Mouse (Mus musculus) liver, embryonic 12.5 days (tissue): ENCODE results near the gene Kiz. TPM values are rescaled to one million over a fixed set of nuclear protein-coding genes. Genes with fewer than 3 reads are reported as not detected.

ENCODE experiments used
- ATAC-seq: fragments of 200-750 bp; cut with Nextera tagmentation; 2 replicates; pipeline ENCODE4 v1.8.0; 2017; ENCODE audit warnings: moderate number of reproducible peaks, mild to moderate bottlenecking, moderate library complexity
- H3K27ac ChIP-seq: fragments of 300-500 bp; sonication (generic); 2 replicates; pipeline ENCODE4 v1.5.1; 2016; ENCODE audit warnings: mild to moderate bottlenecking
- H3K27me3 ChIP-seq: fragments of 300-500 bp; sonication (generic); replicated peaks from 2 replicates; pipeline ENCODE4 v1.6.1; 2016; ENCODE audit warnings: mild to moderate bottlenecking, moderate library complexity
- H3K36me3 ChIP-seq: fragments of 300-500 bp; sonication (generic); 2 replicates; pipeline ENCODE4 v1.6.1; 2016; ENCODE audit warnings: mild to moderate bottlenecking, moderate library complexity
- H3K4me1 ChIP-seq: fragments of 300-500 bp; sonication (generic); 2 replicates; pipeline ENCODE4 v1.6.1; 2016
- H3K4me2 ChIP-seq: fragments of 300-500 bp; sonication (generic); 2 replicates; pipeline ENCODE4 v1.6.1; 2016; ENCODE audit warnings: mild to moderate bottlenecking, moderate library complexity
- H3K4me3 ChIP-seq: fragments of 300-500 bp; sonication (generic); 2 replicates; pipeline ENCODE4 v1.5.1; 2016; ENCODE audit warnings: mild to moderate bottlenecking, moderate library complexity
- H3K9ac ChIP-seq: fragments of 300-500 bp; sonication (generic); 2 replicates; pipeline ENCODE4 v1.6.1; 2016; ENCODE audit warnings: mild to moderate bottlenecking, moderate library complexity
- H3K9me3 ChIP-seq: fragments of 300-500 bp; sonication (generic); replicated peaks from 2 replicates; pipeline ENCODE4 v1.6.1; 2016; ENCODE audit warnings: mild to moderate bottlenecking, moderate library complexity
- WGBS: fragments of 180-500 bp; shearing (Covaris S2); methylation state at CpG from one replicate; pipeline ENCODE4 v1.1.7; 2016; ENCODE audit not compliant: insufficient replicate concordance; 5-methylcytosine and 5-hydroxymethylcytosine counted together
- polyA plus RNA-seq: library from polyadenylated mRNA; unstranded; fragments of >200 nt; fragmentation: Nextera tagmentation; extraction: Ambion mirVana; gene quantifications from 2 replicates; pipeline ENCODE4 v1.2.1, GENCODE M21; 2016

The Kiz gene
- polyA plus RNA-seq: 14.4 and 16.9 TPM in 2 replicates

- no peaks in the 10 kb centered on the region for H3K36me3 ChIP-seq
- H3K27me3 ChIP-seq: no peaks in the 10 kb centered on the region
- H3K4me1 ChIP-seq: peaks cover 13% of the 10 kb centered on the region
- peak; percentile 100 for ATAC-seq
- H3K4me2 ChIP-seq: peak within 1 kb of the TSS; percentile 89
- WGBS: under 1% methylated on average over 32 of the region's 32 CpGs
- peak within 1 kb of the TSS; percentile 89 for H3K4me3 ChIP-seq
- H3K27ac ChIP-seq: peak within 1 kb of the TSS; percentile 86
- peak within 1 kb of the TSS; percentile 84 for H3K9ac ChIP-seq
- no peaks in the 10 kb centered on the region for H3K9me3 ChIP-seq
Observed at GRCm38 (mm10) chr2:146855599-146856039, at the start of gene Kiz. Gene Kiz, plus strand, starts transcription at chr2:146855864.

GRCm38 (mm10) chr2:146809706-146810256 is 45.9 kb upstream of the Kiz start:
- Histone ChIP-seq H3K36me3 (no peaks in the 10 kb centered on the region), H3K27me3 (no peaks in the 10 kb centered on the region), H3K27ac (no peak overlapping the region), H3K9ac (no peak overlapping the region), H3K4me1 (no peaks in the 10 kb centered on the region), H3K4me3 (no peak overlapping the region), H3K4me2 (no peak overlapping the region), H3K9me3 (no peaks in the 10 kb centered on the region)
- no peak for ATAC-seq
- WGBS: 67% methylated on average over 7 of the region's 7 CpGs

GRCm38 (mm10) chr2:146810695-146811094 is 45.0 kb upstream of the Kiz start:
- WGBS: 76% methylated on average over 13 of the region's 13 CpGs
- Histone ChIP-seq H3K4me1 (no peaks in the 10 kb centered on the region), H3K4me3 (no peak overlapping the region), H3K9ac (no peak overlapping the region), H3K36me3 (no peaks in the 10 kb centered on the region), H3K27me3 (no peaks in the 10 kb centered on the region), H3K4me2 (no peak overlapping the region), H3K9me3 (no peaks in the 10 kb centered on the region), H3K27ac (no peak overlapping the region)
- ATAC-seq: no peak

GRCm38 (mm10) chr2:146814978-146815377 is 40.7 kb upstream of the Kiz start:
- no peak overlapping the region for H3K4me3 ChIP-seq
- H3K9ac ChIP-seq: no peak overlapping the region
- H3K27me3 ChIP-seq: no peaks in the 10 kb centered on the region
- H3K4me2 ChIP-seq: no peak overlapping the region
- WGBS: 66% methylated on average over 7 of the region's 7 CpGs
- no peak overlapping the region for H3K27ac ChIP-seq
- ATAC-seq: no peak
- H3K36me3 ChIP-seq: no peaks in the 10 kb centered on the region
- H3K9me3 ChIP-seq: no peaks in the 10 kb centered on the region
- no peaks in the 10 kb centered on the region for H3K4me1 ChIP-seq

- Histone ChIP-seq H3K9me3 (no peaks in the 10 kb centered on the region), H3K27me3 (no peaks in the 10 kb centered on the region; the same call in 1 of the 2 replicates), H3K9ac (no peak overlapping the region), H3K4me2 (no peak overlapping the region), H3K36me3 (no peaks in the 10 kb centered on the region), H3K4me1 (no peaks in the 10 kb centered on the region), H3K4me3 (no peak overlapping the region), H3K27ac (no peak overlapping the region)
- no peak for ATAC-seq
- 73% methylated on average over 4 of the region's 4 CpGs for WGBS
Observed at GRCm38 (mm10) chr2:146819065-146819464, 36.6 kb upstream of the Kiz start.

GRCm38 (mm10) chr2:146823483-146823951 is 32.1 kb upstream of the Kiz start:
- H3K27me3 ChIP-seq: peaks cover 15% of the 10 kb centered on the region
- no peak for ATAC-seq
- no peaks in the 10 kb centered on the region for H3K4me1 ChIP-seq
- H3K9ac ChIP-seq: no peak overlapping the region
- no peak overlapping the region for H3K4me2 ChIP-seq
- no peaks in the 10 kb centered on the region for H3K36me3 ChIP-seq
- H3K27ac ChIP-seq: no peak overlapping the region
- 59% methylated on average over 11 of the region's 11 CpGs for WGBS
- H3K4me3 ChIP-seq: no peak overlapping the region
- H3K9me3 ChIP-seq: no peaks in the 10 kb centered on the region

GRCm38 (mm10) chr2:146824043-146824442 is 31.6 kb upstream of the Kiz start:
- Histone ChIP-seq H3K4me2 (no peak overlapping the region), H3K27ac (no peak overlapping the region), H3K4me1 (no peaks in the 10 kb centered on the region), H3K27me3 (peaks cover 15% of the 10 kb centered on the region), H3K9ac (no peak overlapping the region), H3K4me3 (no peak overlapping the region), H3K9me3 (no peaks in the 10 kb centered on the region), H3K36me3 (no peaks in the 10 kb centered on the region)
- ATAC-seq: no peak
- 76% methylated on average over 8 of the region's 8 CpGs for WGBS

- H3K9me3 ChIP-seq: no peaks in the 10 kb centered on the region
- H3K4me1 ChIP-seq: no peaks in the 10 kb centered on the region
- no peak overlapping the region for H3K4me3 ChIP-seq
- no peak overlapping the region for H3K27ac ChIP-seq
- ATAC-seq: no peak
- no peaks in the 10 kb centered on the region for H3K36me3 ChIP-seq
- no peak overlapping the region for H3K4me2 ChIP-seq
- peaks cover 41% of the 10 kb centered on the region for H3K27me3 ChIP-seq
- 58% methylated on average over 4 of the region's 4 CpGs for WGBS
- H3K9ac ChIP-seq: no peak overlapping the region
Observed at GRCm38 (mm10) chr2:146828006-146828405, 27.7 kb upstream of the Kiz start.

- H3K27me3 ChIP-seq: peaks cover 80% of the 10 kb centered on the region
- no peaks in the 10 kb centered on the region for H3K36me3 ChIP-seq
- 7% methylated on average over 31 of the region's 31 CpGs for WGBS
- no peak overlapping the region for H3K9ac ChIP-seq
- no peak overlapping the region for H3K27ac ChIP-seq
- no peaks in the 10 kb centered on the region for H3K9me3 ChIP-seq
- no peak for ATAC-seq
- H3K4me1 ChIP-seq: 0 out of 2 replicates have a peak, but pooled peaks cover 4% of the 10 kb centered on the region
- no peak overlapping the region for H3K4me2 ChIP-seq
- H3K4me3 ChIP-seq: no peak overlapping the region
Observed at GRCm38 (mm10) chr2:146833222-146834063, 22.2 kb upstream of the Kiz start.

- Histone ChIP-seq H3K9me3 (no peaks in the 10 kb centered on the region), H3K4me1 (0 out of 2 replicates have a peak, but pooled peaks cover 4% of the 10 kb centered on the region), H3K4me3 (no peak overlapping the region), H3K27me3 (peaks cover 86% of the 10 kb centered on the region), H3K27ac (no peak overlapping the region), H3K36me3 (no peaks in the 10 kb centered on the region), H3K4me2 (peak overlapping the region; percentile 40; the same call in 1 of the 2 replicates), H3K9ac (no peak overlapping the region)
- WGBS: 1% methylated on average over 5 of the region's 5 CpGs
- ATAC-seq: no peak
Observed at GRCm38 (mm10) chr2:146834064-146834313, 21.7 kb upstream of the Kiz start.

GRCm38 (mm10) chr2:146834314-146835201 is 21.1 kb upstream of the Kiz start:
- no peaks in the 10 kb centered on the region for H3K36me3 ChIP-seq
- 2% methylated on average over 63 of the region's 63 CpGs for WGBS
- 0 out of 2 replicates have a peak, but pooled peaks have one; percentile 13 for ATAC-seq
- H3K9me3 ChIP-seq: no peaks in the 10 kb centered on the region
- H3K27ac ChIP-seq: no peak overlapping the region
- no peak overlapping the region; the same call in 1 of the 2 replicates for H3K4me3 ChIP-seq
- peak overlapping the region; percentile 40 for H3K4me2 ChIP-seq
- H3K9ac ChIP-seq: no peak overlapping the region
- 0 out of 2 replicates have a peak, but pooled peaks cover 4% of the 10 kb centered on the region for H3K4me1 ChIP-seq
- H3K27me3 ChIP-seq: peaks cover 91% of the 10 kb centered on the region
